Mouse (Mus musculus) C2C12 (cell line): ENCODE data around the gene Phtf2. TPM values are rescaled to one million over a fixed set of nuclear protein-coding genes. Genes with fewer than 3 reads are reported as not detected.
"Not testable (repeated sequence)": the region's sequence is repeated elsewhere in the genome, so short reads cannot be mapped to it uniquely, and the experiment has no call there.

Source experiments
- H3K27me3 ChIP-seq: one replicate; pipeline ENCODE4 v1.6.1; 2011; ENCODE audit not compliant: control insufficient read depth, insufficient read depth, insufficient read length
- H3K36me3 ChIP-seq: one replicate; pipeline ENCODE4 v1.6.1; 2011; ENCODE audit not compliant: control insufficient read depth, insufficient read depth
- H3K4me3 ChIP-seq: one replicate; pipeline ENCODE4 v1.5.1; 2011; ENCODE audit warnings: mild to moderate bottlenecking, control low read depth; ENCODE audit not compliant: poor library complexity, insufficient read depth, severe bottlenecking
- H3K79me2 ChIP-seq: one replicate; pipeline ENCODE4 v1.6.1; 2011; ENCODE audit not compliant: control insufficient read depth, insufficient read depth
- H3K79me3 ChIP-seq: one replicate; pipeline ENCODE4 v1.6.1; 2011; ENCODE audit warnings: low read depth, control low read depth
- H3ac ChIP-seq: one replicate; pipeline ENCODE3; 2011; ENCODE audit warnings: low read depth; ENCODE audit not compliant: control insufficient read depth, insufficient read length
- CEBPB ChIP-seq: IDR thresholded peaks from one replicate; pipeline ENCODE4 v1.6.1; 2011; ENCODE audit warnings: low read depth, mild to moderate bottlenecking, control low read depth, moderate library complexity
- CTCF ChIP-seq: IDR thresholded peaks from one replicate; pipeline ENCODE4 v1.5.1; 2011; ENCODE audit not compliant: control insufficient read depth, insufficient read depth, insufficient read length
- FOSL1 ChIP-seq: IDR thresholded peaks from one replicate; pipeline ENCODE4 v1.8.0; 2011; ENCODE audit warnings: mild to moderate bottlenecking, low read length; ENCODE audit not compliant: poor library complexity, insufficient read depth, severe bottlenecking
- MAX ChIP-seq: IDR thresholded peaks from one replicate; pipeline ENCODE4 v1.6.1; 2011; ENCODE audit warnings: mild to moderate bottlenecking, control low read depth
- MYOD1 ChIP-seq: IDR thresholded peaks from one replicate; pipeline ENCODE4 v1.6.1; 2011; ENCODE audit warnings: low read depth; ENCODE audit not compliant: control insufficient read depth, insufficient read length
- MYOG ChIP-seq: IDR thresholded peaks from one replicate; pipeline ENCODE4 v1.6.1; 2011; ENCODE audit not compliant: control insufficient read depth, insufficient read length; ENCODE audit errors: extremely low read depth
- USF1 ChIP-seq: IDR thresholded peaks from one replicate; pipeline ENCODE4 v1.6.1; 2011; ENCODE audit warnings: low read depth, mild to moderate bottlenecking, control low read depth, moderate library complexity
- polyA plus RNA-seq: library from polyadenylated mRNA; unstranded; fragments of >200 nt; fragmentation: generic; extraction: Trizol; gene quantifications from one replicate; pipeline ENCODE4 v1.2.1, GENCODE M21; 2012; ENCODE audit warnings: missing spikeins

Phtf2 gene
- polyA plus RNA-seq, 1 experiment: 3.4 TPM

DNA sequence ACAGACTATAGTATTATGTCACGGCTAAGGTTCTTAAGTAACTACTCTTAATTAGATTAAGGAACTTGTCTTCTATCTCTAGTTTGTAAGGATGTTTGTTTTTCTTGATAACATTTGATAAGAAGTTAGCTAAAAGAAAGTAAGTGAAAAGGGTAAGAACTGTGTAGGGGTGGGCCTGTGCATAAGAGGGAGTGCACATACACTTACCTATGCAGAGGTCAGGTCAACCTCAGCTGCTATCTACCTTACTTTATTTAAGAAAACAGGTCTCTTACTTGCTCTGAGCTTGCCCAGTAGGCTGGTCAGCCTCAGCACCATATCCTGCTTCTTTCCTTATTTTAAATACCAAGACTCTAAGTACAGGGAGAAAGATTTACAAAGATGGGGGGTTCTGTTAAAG is 100.8 kb downstream of the Phtf2 start:
- H3K27me3 ChIP-seq: no peaks in the 10 kb centered on the region
- TF ChIP-seq USF1 (no peak), CEBPB (no peak), MYOD1 (no peak), CTCF (no peak), MYOG (no peak), FOSL1 (no peak), MAX (no peak)
- H3K4me3 ChIP-seq: no peak overlapping the region
- H3ac ChIP-seq: no peak overlapping the region
- peaks cover 6% of the 10 kb centered on the region for H3K36me3 ChIP-seq
- H3K79me3 ChIP-seq: no peaks in the 10 kb centered on the region
- H3K79me2 ChIP-seq: no peaks in the 10 kb centered on the region

DNA sequence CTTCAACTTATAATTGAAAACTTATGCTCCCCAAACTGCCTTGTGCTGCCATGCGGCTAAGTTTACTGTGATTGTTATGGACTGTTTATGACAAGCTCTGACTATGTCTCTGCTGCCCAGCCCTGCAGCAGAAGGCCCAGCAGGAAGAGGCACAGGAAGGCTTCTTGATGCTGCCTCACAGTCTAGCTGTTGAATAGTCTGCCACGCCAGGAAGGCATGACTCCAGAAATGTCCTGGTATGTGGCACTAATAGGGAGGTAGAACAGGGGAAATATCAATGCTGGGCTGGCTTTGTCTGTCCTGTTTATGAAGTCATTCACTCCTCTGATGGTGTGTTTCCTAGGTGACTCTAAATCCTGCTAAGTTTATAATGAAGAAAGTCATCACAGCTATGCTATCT is 102.7 kb downstream of the Phtf2 start:
- Histone ChIP-seq H3ac (no peak overlapping the region), H3K79me2 (no peaks in the 10 kb centered on the region), H3K4me3 (no peak overlapping the region), H3K79me3 (no peaks in the 10 kb centered on the region), H3K36me3 (peaks cover 6% of the 10 kb centered on the region), H3K27me3 (no peaks in the 10 kb centered on the region)
- TF ChIP-seq USF1 (no peak), CEBPB (no peak), MAX (no peak), CTCF (no peak), MYOD1 (no peak), FOSL1 (no peak), MYOG (no peak)

DNA sequence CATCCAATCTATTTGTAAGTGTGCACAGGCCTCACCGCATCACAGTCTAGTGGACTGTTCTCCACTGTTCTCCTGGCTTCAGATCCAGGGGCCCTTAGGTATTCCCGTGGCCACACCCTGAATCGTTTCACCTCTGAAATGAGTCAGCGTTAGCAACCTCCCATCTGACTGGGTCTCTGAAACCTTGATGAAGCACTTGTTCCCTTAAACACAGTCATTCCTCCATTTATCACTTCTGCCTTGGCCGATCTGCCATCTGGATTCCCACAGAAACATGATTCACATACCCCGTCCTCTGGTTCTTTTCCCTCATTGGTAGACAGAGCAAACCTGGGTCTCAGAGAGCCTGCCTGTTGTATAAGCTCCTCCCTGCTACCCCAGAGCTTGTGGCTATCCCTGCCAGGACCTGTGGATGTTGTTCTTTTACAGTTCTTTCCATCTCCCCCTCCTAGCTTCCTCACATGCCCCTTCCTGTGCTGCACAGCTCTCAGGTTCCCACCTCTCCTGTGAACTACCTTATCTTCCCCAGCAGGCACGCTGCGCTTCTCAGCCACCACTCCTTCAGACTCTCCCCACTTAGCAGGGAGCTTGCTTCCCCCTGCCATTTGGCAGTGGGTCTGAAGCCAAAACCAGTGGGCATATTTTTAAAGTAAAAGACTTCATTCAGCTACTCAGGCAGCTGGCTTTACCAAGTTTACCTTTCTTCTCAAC is 103.5 kb downstream of the Phtf2 start:
- no peak overlapping the region for H3K4me3 ChIP-seq
- H3K79me2 ChIP-seq: no peaks in the 10 kb centered on the region
- TF ChIP-seq MYOD1 (no peak), CEBPB (no peak), MYOG (no peak), FOSL1 (no peak)
- no peaks in the 10 kb centered on the region for H3K79me3 ChIP-seq
- no peak overlapping the region for H3ac ChIP-seq
- H3K36me3 ChIP-seq: peaks cover 6% of the 10 kb centered on the region
- H3K27me3 ChIP-seq: no peaks in the 10 kb centered on the region

DNA sequence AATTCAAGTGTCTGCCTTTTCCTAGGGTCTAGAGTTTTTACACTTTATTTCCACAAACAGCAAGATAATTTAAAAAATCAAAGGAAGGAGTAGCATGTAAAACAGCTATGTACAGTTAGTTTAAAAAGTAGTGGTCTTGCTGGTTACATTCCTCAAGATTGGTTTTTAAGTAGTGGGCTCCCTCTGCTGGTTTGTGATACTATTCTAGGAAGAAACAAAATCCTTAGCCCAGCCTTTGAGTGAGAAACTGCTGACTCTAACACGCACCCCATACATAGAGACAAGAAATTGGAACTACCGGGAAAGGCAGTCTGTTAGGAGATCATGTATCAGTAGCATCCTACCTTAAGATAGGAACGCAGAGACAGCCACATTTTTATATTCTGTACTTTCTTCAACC is 108.6 kb downstream of the Phtf2 start:
- no peak overlapping the region for H3ac ChIP-seq
- no peaks in the 10 kb centered on the region for H3K79me3 ChIP-seq
- no peak for TF ChIP-seq MAX
- TF ChIP-seq CEBPB: no peak
- no peak overlapping the region for H3K4me3 ChIP-seq
- no peaks in the 10 kb centered on the region for H3K79me2 ChIP-seq
- H3K36me3 ChIP-seq: peaks cover 6% of the 10 kb centered on the region
- no peaks in the 10 kb centered on the region for H3K27me3 ChIP-seq

DNA sequence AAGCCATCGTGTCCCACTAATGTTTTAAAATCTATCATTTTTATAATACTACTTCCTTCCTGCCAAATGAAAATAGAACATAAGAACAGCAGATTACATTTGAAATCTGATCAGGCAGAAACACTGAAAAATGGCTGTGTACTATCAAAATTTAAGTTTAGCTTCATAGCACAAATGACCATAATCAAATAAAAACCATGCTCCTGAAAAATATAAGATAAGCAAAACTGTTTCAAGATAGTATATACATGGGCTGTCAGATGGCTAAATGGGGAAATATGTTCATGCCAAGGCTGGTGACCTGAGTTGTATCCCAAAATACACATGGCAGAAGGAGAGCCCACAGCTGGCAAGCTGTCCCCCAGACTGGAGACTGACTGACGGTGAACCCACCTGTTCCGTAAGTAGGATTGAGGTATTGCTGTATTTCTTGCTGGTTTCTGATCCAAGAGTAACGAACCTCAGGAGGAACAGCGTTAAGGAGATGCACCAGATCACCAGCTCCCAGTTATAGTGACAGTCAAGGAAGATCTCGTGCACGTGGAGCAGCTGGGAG is 116.5 kb downstream of the Phtf2 start:
- Histone ChIP-seq H3K27me3 (no peaks in the 10 kb centered on the region), H3K4me3 (no peak overlapping the region), H3K79me3 (no peaks in the 10 kb centered on the region), H3K36me3 (peaks cover 2% of the 10 kb centered on the region), H3K79me2 (no peaks in the 10 kb centered on the region), H3ac (no peak overlapping the region)
- TF ChIP-seq MYOD1 (no peak), CEBPB (no peak), FOSL1 (no peak), MYOG (no peak)

DNA sequence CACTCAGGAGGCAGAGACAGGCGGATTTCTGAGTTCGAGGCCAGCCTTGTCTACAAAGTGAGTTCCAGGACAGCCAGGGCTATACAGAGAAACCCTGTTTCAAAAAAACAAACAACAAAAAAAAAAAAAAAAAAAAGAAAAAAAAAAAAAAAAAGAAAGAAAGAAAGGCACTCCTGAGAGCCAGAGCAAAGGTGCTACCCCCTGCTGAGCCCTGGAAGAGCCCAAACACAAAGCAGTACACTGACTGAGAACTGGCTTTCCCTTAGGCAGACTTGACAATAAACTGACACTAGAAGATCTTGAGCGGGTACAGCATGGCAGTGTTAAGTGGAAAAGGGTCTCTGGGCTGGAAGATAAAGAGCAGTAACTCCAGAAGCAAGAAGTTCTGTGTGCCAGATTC is 119.5 kb downstream of the Phtf2 start:
- H3K79me2 ChIP-seq, H3ac ChIP-seq, H3K79me3 ChIP-seq, H3K27me3 ChIP-seq, H3K36me3 ChIP-seq, H3K4me3 ChIP-seq: not testable (repeated sequence)
